Mouse (Mus musculus): ENCODE results near the gene Rsl24d1. TPM values are rescaled to one million over a fixed set of nuclear protein-coding genes. Genes with fewer than 3 reads are reported as not detected.

Gene Rsl24d1
- polyA plus RNA-seq, 1 experiment from 2014 or later: 45.0 TPM

DNA sequence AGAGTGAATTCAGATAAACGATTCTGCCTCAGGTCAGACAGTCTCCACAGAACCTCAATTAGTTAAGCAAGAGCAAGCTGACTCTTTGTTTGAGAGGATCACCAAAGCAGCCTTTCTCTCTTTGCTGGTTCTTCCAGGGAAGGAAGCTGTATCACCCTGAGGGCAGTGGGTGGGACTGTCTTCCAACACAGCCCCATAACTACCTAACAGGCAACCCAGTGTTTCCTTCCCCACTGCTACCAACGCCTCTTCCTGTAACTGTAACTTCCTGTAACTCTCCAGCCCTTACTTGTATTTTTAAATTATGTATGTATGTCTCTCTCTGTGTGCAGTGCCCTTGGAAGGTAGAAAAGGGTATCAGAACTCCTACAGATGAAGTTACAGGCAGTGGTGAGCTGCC lies 14.2 kb downstream of the Rsl24d1 start:
- Histone ChIP-seq H3K4me1 (replicated peaks; ENCODE audit: control insufficient read depth, insufficient read depth, low read length) (no peaks in the 10 kb centered on the region), H3K4me3 (ENCODE audit: low read depth, low read length) (no peak overlapping the region), H3K27me3 (replicated peaks; ENCODE audit: control insufficient read depth, insufficient read depth, low read length) (no peaks in the 10 kb centered on the region), H3K9me3 (ENCODE audit: control insufficient read depth) (no peaks in the 10 kb centered on the region), H3K9ac (ENCODE audit: low read depth, low read length) (no peak overlapping the region), H3K36me3 (ENCODE audit: control insufficient read depth, insufficient read depth) (peaks cover 44% of the 10 kb centered on the region), H3K27ac (ENCODE audit: low read depth, low read length) (no peak overlapping the region), H3K4me2 (replicated peaks; ENCODE audit: low read depth) (no peak overlapping the region)
- no peak for TF ChIP-seq CTCF (IDR thresholded peaks at IDR 0.05; ENCODE audit: low read depth)
- ATAC-seq: no peak
- WGBS: 80% methylated on average over 2 of the region's 2 CpGs

DNA sequence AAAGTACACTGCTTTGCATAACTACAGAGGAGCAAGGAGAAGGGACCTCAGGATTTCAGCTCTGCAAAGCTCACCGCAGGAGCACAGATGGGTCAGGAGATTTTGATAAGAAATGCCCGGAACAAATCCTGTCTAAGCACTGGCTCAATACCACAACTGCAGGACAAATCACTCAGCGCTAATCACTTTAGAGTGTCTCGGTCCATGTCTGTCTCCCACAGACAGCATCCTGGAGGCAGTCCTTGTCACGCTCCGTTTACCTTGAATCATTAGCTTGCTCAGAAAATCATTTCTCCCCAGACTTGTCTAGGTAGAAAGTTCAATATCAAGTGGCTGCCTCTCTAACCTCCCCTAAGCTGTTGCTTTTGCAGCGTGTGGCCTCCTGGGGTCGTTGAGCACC lies 16.6 kb downstream of the Rsl24d1 start:
- H3K4me1 ChIP-seq (replicated peaks; ENCODE audit: control insufficient read depth, insufficient read depth, low read length): no peaks in the 10 kb centered on the region
- no peak overlapping the region for H3K4me3 ChIP-seq (ENCODE audit: low read depth, low read length)
- H3K9me3 ChIP-seq (ENCODE audit: control insufficient read depth): no peaks in the 10 kb centered on the region
- H3K9ac ChIP-seq (ENCODE audit: low read depth, low read length): no peak overlapping the region
- H3K27me3 ChIP-seq (replicated peaks; ENCODE audit: control insufficient read depth, insufficient read depth, low read length): no peaks in the 10 kb centered on the region
- peaks cover 33% of the 10 kb centered on the region for H3K36me3 ChIP-seq (ENCODE audit: control insufficient read depth, insufficient read depth)
- H3K4me2 ChIP-seq (replicated peaks; ENCODE audit: low read depth): no peak overlapping the region
- no peak overlapping the region for H3K27ac ChIP-seq (ENCODE audit: low read depth, low read length)
- no peak for ATAC-seq
- no peak for TF ChIP-seq CTCF (IDR thresholded peaks at IDR 0.05; ENCODE audit: low read depth)
- 84% methylated on average over 8 of the region's 8 CpGs for WGBS

DNA sequence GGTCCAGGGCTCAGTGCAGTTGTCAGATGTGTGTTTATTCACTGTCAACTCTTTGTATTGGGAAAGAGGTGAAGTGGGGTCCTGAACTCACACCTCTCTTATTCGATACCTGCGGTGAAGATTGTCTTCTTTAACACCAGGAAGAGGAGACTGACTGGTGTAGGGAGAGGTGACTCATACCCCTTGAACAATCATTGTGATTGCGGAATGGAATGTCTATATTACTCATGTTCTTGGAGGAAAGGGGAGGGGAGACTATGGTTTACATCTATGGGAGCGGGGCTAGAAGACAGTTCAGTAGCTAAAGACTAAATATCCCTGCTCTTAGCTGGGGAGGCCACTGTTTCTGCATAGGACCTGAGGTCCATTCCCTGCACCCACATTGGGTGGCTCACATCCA lies 17.3 kb downstream of the Rsl24d1 start:
- Histone ChIP-seq H3K36me3 (ENCODE audit: control insufficient read depth, insufficient read depth) (peaks cover 26% of the 10 kb centered on the region), H3K27me3 (replicated peaks; ENCODE audit: control insufficient read depth, insufficient read depth, low read length) (no peaks in the 10 kb centered on the region), H3K4me2 (replicated peaks; ENCODE audit: low read depth) (no peak overlapping the region), H3K9ac (ENCODE audit: low read depth, low read length) (no peak overlapping the region), H3K27ac (ENCODE audit: low read depth, low read length) (no peak overlapping the region), H3K4me1 (replicated peaks; ENCODE audit: control insufficient read depth, insufficient read depth, low read length) (no peaks in the 10 kb centered on the region), H3K4me3 (ENCODE audit: low read depth, low read length) (no peak overlapping the region), H3K9me3 (ENCODE audit: control insufficient read depth) (no peaks in the 10 kb centered on the region)
- no peak for ATAC-seq
- TF ChIP-seq CTCF (IDR thresholded peaks at IDR 0.05; ENCODE audit: low read depth): no peak
- 67% methylated on average over 4 of the region's 4 CpGs for WGBS

DNA sequence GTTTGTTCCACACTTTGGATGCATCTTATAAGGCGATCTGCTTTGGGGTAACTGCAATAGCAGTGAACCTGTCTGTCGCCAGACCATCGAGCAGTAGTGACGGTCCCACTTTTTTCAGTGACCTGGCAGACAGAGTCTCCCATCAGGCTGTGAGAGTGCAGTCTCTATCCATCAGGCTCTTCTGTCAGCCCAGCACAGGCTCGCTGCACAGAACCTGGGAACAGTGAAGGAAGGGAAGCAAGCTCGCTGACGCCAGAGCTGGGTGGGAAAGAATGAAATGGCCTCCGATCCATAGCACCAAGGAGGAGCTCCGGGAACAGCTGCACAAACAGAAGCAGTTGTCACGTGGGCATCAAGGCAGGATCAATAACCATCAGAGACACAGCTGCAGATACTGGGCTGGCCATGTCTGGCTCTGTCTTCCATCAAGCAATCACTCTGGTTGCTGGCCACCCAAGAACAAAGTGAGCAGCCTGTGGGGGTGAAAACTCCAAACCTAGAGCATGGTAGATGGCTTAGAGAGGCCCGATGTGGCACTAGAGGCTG lies 24.2 kb downstream of the Rsl24d1 start:
- 50% methylated on average over 11 of the region's 11 CpGs for WGBS
- H3K4me2 ChIP-seq (replicated peaks; ENCODE audit: low read depth): no peak overlapping the region
- ATAC-seq: no peak

DNA sequence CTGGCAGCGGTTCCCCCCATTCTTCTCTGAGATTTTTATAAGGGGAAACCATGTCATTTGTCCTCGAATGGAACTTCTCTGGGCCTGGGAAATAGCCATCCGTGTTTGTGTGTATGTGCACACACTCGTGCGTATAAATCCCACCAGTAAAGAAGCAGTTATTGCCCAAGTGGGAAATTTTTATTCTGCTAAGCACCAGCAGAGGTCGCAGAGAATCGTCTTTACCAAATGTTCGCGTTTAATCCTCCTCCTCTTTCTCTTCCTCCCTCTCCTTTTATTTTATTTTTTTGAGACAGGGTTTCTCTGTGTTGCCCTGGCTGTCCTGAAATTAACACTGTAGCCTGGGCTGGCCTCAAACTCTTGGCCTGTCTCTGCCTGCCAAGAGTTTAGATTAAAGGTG lies 41.1 kb downstream of the Rsl24d1 start:
- Histone ChIP-seq H3K4me3 (ENCODE audit: low read depth, low read length) (no peak overlapping the region), H3K4me2 (replicated peaks; ENCODE audit: low read depth) (no peak overlapping the region), H3K9me3 (ENCODE audit: control insufficient read depth) (no peaks in the 10 kb centered on the region), H3K27me3 (replicated peaks; ENCODE audit: control insufficient read depth, insufficient read depth, low read length) (no peaks in the 10 kb centered on the region), H3K36me3 (ENCODE audit: control insufficient read depth, insufficient read depth) (no peaks in the 10 kb centered on the region), H3K4me1 (replicated peaks; ENCODE audit: control insufficient read depth, insufficient read depth, low read length) (no peaks in the 10 kb centered on the region), H3K27ac (ENCODE audit: low read depth, low read length) (no peak overlapping the region), H3K9ac (ENCODE audit: low read depth, low read length) (no peak overlapping the region)
- 57% methylated on average over 9 of the region's 9 CpGs for WGBS
- no peak for ATAC-seq
- TF ChIP-seq CTCF (IDR thresholded peaks at IDR 0.05; ENCODE audit: low read depth): peak; percentile 41

More for the DNA sequence above, 24.2 kb downstream of the Rsl24d1 start:
- TF ChIP-seq CTCF (IDR thresholded peaks at IDR 0.05; ENCODE audit: low read depth): no peak
- no peaks in the 10 kb centered on the region for H3K9me3 ChIP-seq (ENCODE audit: control insufficient read depth)
- no peak overlapping the region for H3K9ac ChIP-seq (ENCODE audit: low read depth, low read length)
- H3K4me1 ChIP-seq (replicated peaks; ENCODE audit: control insufficient read depth, insufficient read depth, low read length): no peaks in the 10 kb centered on the region
- H3K4me3 ChIP-seq (ENCODE audit: low read depth, low read length): no peak overlapping the region
- H3K27ac ChIP-seq (ENCODE audit: low read depth, low read length): no peak overlapping the region
- H3K27me3 ChIP-seq (replicated peaks; ENCODE audit: control insufficient read depth, insufficient read depth, low read length): no peaks in the 10 kb centered on the region
- H3K36me3 ChIP-seq (ENCODE audit: control insufficient read depth, insufficient read depth): no peaks in the 10 kb centered on the region

DNA sequence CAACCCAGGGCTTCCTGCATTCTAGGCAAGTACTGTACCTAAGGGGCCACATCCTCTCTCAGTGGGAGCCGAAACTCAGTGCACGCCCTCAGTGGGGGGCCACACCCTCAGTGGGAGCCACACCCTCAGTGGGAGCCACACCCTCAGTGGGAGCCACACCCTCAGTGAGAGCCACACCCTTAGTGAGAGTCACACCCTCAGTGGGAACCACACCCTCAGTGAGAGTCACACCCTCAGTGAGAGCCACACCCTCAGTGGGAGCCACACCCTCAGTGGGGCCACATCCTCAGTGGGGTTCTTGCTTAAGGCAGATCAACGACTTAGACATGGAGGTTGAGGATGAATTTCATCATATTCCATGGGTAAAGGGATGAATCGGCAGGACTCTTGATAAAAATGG lies 44.7 kb downstream of the Rsl24d1 start:
- Histone ChIP-seq H3K9ac (ENCODE audit: low read depth, low read length) (no peak overlapping the region), H3K4me3 (ENCODE audit: low read depth, low read length) (no peak overlapping the region), H3K4me2 (replicated peaks; ENCODE audit: low read depth) (no peak overlapping the region), H3K27me3 (replicated peaks; ENCODE audit: control insufficient read depth, insufficient read depth, low read length) (no peaks in the 10 kb centered on the region), H3K9me3 (ENCODE audit: control insufficient read depth) (no peaks in the 10 kb centered on the region), H3K36me3 (ENCODE audit: control insufficient read depth, insufficient read depth) (no peaks in the 10 kb centered on the region), H3K4me1 (replicated peaks; ENCODE audit: control insufficient read depth, insufficient read depth, low read length) (no peaks in the 10 kb centered on the region), H3K27ac (ENCODE audit: low read depth, low read length) (no peak overlapping the region)
- no peak for TF ChIP-seq CTCF (IDR thresholded peaks at IDR 0.05; ENCODE audit: low read depth)
- no peak for ATAC-seq
- WGBS: 85% methylated on average over 4 of the region's 4 CpGs

DNA sequence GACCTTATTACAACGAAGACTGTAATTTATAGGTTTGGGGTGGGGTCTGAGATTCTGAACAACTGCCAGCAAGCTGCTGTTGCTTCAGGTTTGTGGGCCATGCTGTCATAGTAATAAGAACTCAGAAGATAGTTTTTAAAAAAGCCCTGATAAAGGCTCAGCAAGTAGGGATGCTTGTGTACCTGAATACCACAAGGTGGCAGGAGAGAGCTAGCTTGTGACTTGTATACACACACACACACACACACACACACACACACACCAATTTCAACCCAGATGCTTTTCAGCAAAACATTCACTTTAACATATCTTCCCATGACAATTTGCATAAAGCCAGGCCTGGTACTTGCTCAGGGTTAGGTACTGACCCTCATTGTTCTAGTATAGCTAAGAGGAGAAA lies 46.0 kb downstream of the Rsl24d1 start:
- Histone ChIP-seq H3K9me3 (ENCODE audit: control insufficient read depth) (no peaks in the 10 kb centered on the region), H3K9ac (ENCODE audit: low read depth, low read length) (no peak overlapping the region), H3K4me3 (ENCODE audit: low read depth, low read length) (no peak overlapping the region), H3K36me3 (ENCODE audit: control insufficient read depth, insufficient read depth) (no peaks in the 10 kb centered on the region), H3K4me2 (replicated peaks; ENCODE audit: low read depth) (no peak overlapping the region), H3K4me1 (replicated peaks; ENCODE audit: control insufficient read depth, insufficient read depth, low read length) (no peaks in the 10 kb centered on the region), H3K27me3 (replicated peaks; ENCODE audit: control insufficient read depth, insufficient read depth, low read length) (no peaks in the 10 kb centered on the region), H3K27ac (ENCODE audit: low read depth, low read length) (no peak overlapping the region)
- WGBS: 39% methylated on average over 1 of the region's 1 CpGs
- no peak for ATAC-seq
- TF ChIP-seq CTCF (IDR thresholded peaks at IDR 0.05; ENCODE audit: low read depth): peak; percentile 71
